Mouse (Mus musculus): Measurements from ENCODE around the gene Npl. TPM values are rescaled to one million over a fixed set of nuclear protein-coding genes. Genes with fewer than 3 reads are reported as not detected.

Gene Npl
- not detected for polyA plus RNA-seq (2017; shearing (Covaris generic))

GRCm38 (mm10) chr1:153549536-153550199, at the start of gene Npl:
TSS of gene Npl (minus strand) at chr1:153550045.

GRCm38 (mm10) chr1:153487500-153487879, 62.4 kb downstream of the Npl start, which contains the start of gene Dhx9:
TSS of gene Dhx9 (minus strand) at chr1:153487660.

Other genes with a start within 250 kb of the Npl start
- gene Lamc1, start 217.3 kb downstream of the Npl start, polyA plus RNA-seq (2017; shearing (Covaris generic)) = 4.8 TPM
- gene Shcbp1l, start 124.9 kb downstream of the Npl start, polyA plus RNA-seq (2017; shearing (Covaris generic)) = not detected
- 48.5 TPM for gene Dhx9, start 62.4 kb downstream of the Npl start, polyA plus RNA-seq (2017; shearing (Covaris generic))
- 0.22 TPM for gene Rgs8, start 103.0 kb upstream of the Npl start, polyA plus RNA-seq (2017; shearing (Covaris generic))
- gene Rgs16, start 190.3 kb upstream of the Npl start, polyA plus RNA-seq (2017; shearing (Covaris generic)) = 55.7 TPM
- gene Rnasel, start 199.4 kb upstream of the Npl start, polyA plus RNA-seq (2017; shearing (Covaris generic)) = 36.7 TPM